Mouse (Mus musculus): ENCODE measurements around the gene Noxo1.

DNA sequence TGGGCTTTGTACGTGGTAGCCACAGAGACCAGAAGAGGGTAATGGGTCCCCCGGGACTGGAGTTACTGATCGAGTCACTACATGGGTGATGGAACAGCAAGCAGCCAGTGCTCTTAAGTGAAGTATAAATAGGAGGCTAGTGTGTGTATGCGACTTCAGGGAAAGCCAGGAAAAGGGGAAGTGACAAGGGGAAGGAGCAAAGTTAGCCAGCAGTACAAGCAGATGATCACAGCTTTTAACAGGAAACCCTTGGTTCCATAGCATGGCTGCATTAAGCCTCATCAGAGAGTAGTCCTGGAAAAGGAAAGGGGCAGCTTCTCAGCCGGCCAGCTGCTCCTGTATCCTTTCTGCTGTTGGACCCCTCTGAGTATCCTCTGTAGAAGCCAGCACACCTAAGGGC lies 3.6 kb upstream of the Noxo1 start:
- TF ChIP-seq GATA1 (IDR thresholded peaks at IDR 0.05; ENCODE audit: low read length) (no peak), TAL1 (IDR thresholded peaks at IDR 0.05; ENCODE audit: low read length) (no peak)

Data from erythroblast, embryonic 14.5 days (primary cell).